Mouse (Mus musculus): Measurements from ENCODE around the gene Dapk2. TPM values are rescaled to one million over a fixed set of nuclear protein-coding genes. Genes with fewer than 3 reads are reported as not detected.

Dapk2 gene
- polyA plus RNA-seq, 1 experiment, result not detected

DNA sequence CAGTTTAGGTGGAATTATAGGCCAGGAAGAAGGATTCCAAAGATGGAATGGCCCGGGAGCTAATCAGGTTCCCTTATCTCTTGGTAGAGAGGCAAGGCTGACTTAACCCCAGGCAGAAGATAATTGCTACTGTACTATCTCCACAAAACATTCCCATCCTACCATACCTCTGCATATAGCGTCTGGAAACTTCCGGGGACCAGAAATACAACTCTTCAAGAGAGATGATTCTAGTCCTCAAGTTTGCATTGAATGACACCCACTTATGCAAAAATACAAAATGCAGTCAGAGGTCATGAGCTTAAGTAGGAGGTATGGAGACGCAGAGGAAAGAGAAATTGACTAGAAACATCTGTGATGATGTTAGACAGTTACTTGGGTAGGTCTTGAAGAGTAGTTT is 30.1 kb upstream of the Dapk2 start:
- TF ChIP-seq POLR2A (IDR thresholded peaks at IDR 0.05; ENCODE audit: insufficient read depth, low read depth, low read length), result no peak
- TF ChIP-seq CTCF (IDR thresholded peaks at IDR 0.05; ENCODE audit: insufficient read depth, low read depth, low read length), result no peak
- Histone ChIP-seq H3K4me3 (ENCODE audit: insufficient read depth, low read depth, low read length) (no peak overlapping the region), H3K27ac (ENCODE audit: insufficient read depth, low read depth, low read length) (no peak overlapping the region), H3K4me1 (ENCODE audit: control insufficient read depth, insufficient read depth, low read length) (peaks cover 2% of the 10 kb centered on the region; the same call in 1 of the 2 replicates)
- 98% methylated on average over 4 of the region's 4 CpGs for WGBS

DNA sequence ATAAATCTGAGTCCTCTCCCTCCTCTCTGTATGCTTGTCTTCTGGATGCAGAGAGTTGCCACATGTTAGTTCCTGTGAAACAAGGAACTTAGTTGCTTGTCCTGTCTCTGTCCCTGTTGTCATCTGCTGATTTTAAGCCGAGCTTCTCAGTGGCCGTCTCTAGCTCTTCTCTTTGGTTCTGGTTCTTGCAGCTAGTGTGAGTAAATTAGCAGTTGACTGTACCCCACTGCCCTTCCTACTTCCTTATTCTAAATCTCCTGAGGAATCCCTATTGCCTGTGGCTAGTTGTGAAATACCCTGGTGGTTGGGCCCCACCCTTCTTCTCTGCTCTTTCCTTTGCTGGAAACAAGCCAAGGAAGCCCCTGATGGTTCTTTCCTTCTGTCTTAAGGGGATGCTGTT is 26.6 kb upstream of the Dapk2 start:
- Histone ChIP-seq H3K4me3 (ENCODE audit: insufficient read depth, low read depth, low read length) (no peak overlapping the region), H3K27ac (ENCODE audit: insufficient read depth, low read depth, low read length) (no peak overlapping the region), H3K4me1 (ENCODE audit: control insufficient read depth, insufficient read depth, low read length) (no peaks in the 10 kb centered on the region; the same call in 1 of the 2 replicates)
- 94% methylated on average over 2 of the region's 2 CpGs for WGBS
- TF ChIP-seq CTCF (IDR thresholded peaks at IDR 0.05; ENCODE audit: insufficient read depth, low read depth, low read length) (no peak), POLR2A (IDR thresholded peaks at IDR 0.05; ENCODE audit: insufficient read depth, low read depth, low read length) (no peak)

DNA sequence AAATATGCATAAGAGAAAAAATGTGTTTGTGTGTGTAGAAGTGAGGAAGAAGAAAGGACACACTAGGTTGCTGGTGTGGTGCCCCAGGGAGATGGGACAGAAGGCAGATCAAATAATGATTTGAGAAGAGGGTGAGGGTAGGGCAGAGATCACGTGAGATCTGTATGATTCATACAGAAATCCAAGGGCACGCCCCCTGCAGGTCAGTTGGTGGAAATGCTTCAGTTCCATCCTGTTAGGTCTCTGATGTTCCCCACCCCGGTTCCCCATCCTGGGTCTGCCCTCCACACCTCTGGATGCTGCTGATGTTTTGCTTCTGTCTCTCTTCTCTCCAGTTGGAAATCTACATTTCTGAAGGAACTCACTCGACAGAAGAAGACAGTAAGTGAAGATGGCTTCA is 22.1 kb upstream of the Dapk2 start:
- 56% methylated on average over 4 of the region's 4 CpGs for WGBS
- no peak overlapping the region for H3K27ac ChIP-seq (ENCODE audit: insufficient read depth, low read depth, low read length)
- no peak for TF ChIP-seq POLR2A (IDR thresholded peaks at IDR 0.05; ENCODE audit: insufficient read depth, low read depth, low read length)
- TF ChIP-seq CTCF (IDR thresholded peaks at IDR 0.05; ENCODE audit: insufficient read depth, low read depth, low read length), result no peak
- no peak overlapping the region for H3K4me3 ChIP-seq (ENCODE audit: insufficient read depth, low read depth, low read length)
- H3K4me1 ChIP-seq (ENCODE audit: control insufficient read depth, insufficient read depth, low read length), result no peaks in the 10 kb centered on the region

DNA sequence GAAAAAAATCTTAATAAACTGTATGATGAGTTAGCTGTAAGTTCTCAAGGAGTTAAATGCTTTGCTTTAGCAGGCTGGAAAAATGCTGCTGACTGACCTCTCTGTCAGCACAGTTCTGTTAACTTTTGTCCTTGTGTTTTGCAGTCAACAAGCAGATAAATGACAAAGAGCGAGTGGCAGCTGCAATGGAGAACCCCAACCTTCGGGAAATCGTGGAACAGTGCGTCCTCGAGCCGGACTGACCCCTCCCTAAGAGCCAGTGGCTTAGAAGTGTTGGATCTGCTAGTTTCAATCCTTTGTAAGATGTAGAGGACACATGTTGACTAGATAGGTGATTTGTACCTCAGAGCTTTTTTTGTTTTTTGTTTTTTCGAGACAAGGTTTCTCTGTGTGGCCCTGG is 19.8 kb upstream of the Dapk2 start:
- WGBS, result 83% methylated on average over 7 of the region's 7 CpGs
- TF ChIP-seq CTCF (IDR thresholded peaks at IDR 0.05; ENCODE audit: insufficient read depth, low read depth, low read length), result no peak
- no peak for TF ChIP-seq POLR2A (IDR thresholded peaks at IDR 0.05; ENCODE audit: insufficient read depth, low read depth, low read length)
- Histone ChIP-seq H3K4me3 (ENCODE audit: insufficient read depth, low read depth, low read length) (no peak overlapping the region), H3K27ac (ENCODE audit: insufficient read depth, low read depth, low read length) (no peak overlapping the region), H3K4me1 (ENCODE audit: control insufficient read depth, insufficient read depth, low read length) (no peaks in the 10 kb centered on the region)

DNA sequence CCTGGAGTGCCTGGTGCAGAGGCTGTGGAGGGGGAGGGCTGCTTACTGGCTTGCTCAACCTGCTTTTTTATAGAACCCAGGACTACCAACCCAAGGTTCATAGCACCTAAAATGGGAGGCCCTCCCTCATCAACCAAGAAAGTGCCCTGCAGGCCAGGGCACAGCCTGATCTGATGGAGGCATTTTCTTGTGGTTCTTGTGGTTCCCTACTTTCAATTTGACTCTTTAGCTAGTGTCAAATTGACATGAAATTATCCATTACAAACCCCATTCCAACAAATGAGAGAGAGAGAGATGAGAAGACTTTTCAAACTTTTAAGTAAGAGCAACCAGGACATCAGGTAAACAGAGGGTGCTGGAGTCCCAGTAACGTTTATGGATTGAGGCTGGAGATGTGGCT is 15.8 kb upstream of the Dapk2 start:
- WGBS, result 78% methylated on average over 1 of the region's 1 CpGs
- Histone ChIP-seq H3K27ac (ENCODE audit: insufficient read depth, low read depth, low read length) (no peak overlapping the region), H3K4me3 (ENCODE audit: insufficient read depth, low read depth, low read length) (no peak overlapping the region), H3K4me1 (ENCODE audit: control insufficient read depth, insufficient read depth, low read length) (no peaks in the 10 kb centered on the region)
- TF ChIP-seq CTCF (IDR thresholded peaks at IDR 0.05; ENCODE audit: insufficient read depth, low read depth, low read length) (no peak), POLR2A (IDR thresholded peaks at IDR 0.05; ENCODE audit: insufficient read depth, low read depth, low read length) (no peak)

DNA sequence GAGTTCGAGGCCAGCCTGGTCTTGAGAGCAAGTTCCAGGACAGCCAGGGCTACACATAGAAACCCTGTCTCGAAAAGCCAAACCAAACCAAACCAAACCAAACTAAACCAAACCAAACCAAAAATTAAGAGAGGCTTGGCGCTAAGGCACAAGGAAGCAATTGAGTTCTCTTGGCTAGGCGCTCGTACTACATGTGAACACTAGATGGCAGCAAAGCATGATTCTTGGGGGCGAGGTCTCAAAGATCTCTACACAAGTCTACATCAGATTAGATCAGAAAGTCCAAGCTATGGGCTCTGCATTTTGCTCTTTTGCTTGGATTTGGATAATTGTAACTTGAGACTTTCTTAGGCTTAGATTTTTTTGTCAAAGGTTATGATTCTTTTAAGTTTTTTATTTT is 13.8 kb upstream of the Dapk2 start:
- no peak overlapping the region for H3K27ac ChIP-seq (ENCODE audit: insufficient read depth, low read depth, low read length)
- TF ChIP-seq POLR2A (IDR thresholded peaks at IDR 0.05; ENCODE audit: insufficient read depth, low read depth, low read length) (no peak), CTCF (IDR thresholded peaks at IDR 0.05; ENCODE audit: insufficient read depth, low read depth, low read length) (no peak)
- WGBS, result 6% methylated on average over 6 of the region's 6 CpGs
- no peaks in the 10 kb centered on the region for H3K4me1 ChIP-seq (ENCODE audit: control insufficient read depth, insufficient read depth, low read length)
- no peak overlapping the region for H3K4me3 ChIP-seq (ENCODE audit: insufficient read depth, low read depth, low read length)

DNA sequence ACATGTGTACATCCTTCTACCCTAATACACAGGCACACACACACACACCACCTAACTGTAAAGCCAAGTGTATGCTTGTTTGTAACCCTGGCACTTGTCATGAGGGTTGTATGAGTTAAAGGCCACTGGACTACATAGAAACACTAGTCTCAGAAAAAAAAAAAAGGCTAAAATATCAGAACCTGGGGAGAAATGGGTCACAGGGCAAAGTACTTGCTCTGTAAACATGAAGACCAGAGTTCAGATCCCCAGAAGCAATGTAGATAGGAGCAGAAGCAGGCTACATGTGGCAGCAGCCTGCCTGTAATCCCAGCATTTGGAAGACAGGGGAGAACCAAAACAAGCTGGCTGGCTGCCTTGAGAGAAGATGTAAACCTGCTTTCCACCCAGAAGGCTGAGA is 11.9 kb upstream of the Dapk2 start:
- no peak for TF ChIP-seq POLR2A (IDR thresholded peaks at IDR 0.05; ENCODE audit: insufficient read depth, low read depth, low read length)
- no peak for TF ChIP-seq CTCF (IDR thresholded peaks at IDR 0.05; ENCODE audit: insufficient read depth, low read depth, low read length)
- Histone ChIP-seq H3K27ac (ENCODE audit: insufficient read depth, low read depth, low read length) (no peak overlapping the region), H3K4me3 (ENCODE audit: insufficient read depth, low read depth, low read length) (no peak overlapping the region), H3K4me1 (ENCODE audit: control insufficient read depth, insufficient read depth, low read length) (no peaks in the 10 kb centered on the region)

DNA sequence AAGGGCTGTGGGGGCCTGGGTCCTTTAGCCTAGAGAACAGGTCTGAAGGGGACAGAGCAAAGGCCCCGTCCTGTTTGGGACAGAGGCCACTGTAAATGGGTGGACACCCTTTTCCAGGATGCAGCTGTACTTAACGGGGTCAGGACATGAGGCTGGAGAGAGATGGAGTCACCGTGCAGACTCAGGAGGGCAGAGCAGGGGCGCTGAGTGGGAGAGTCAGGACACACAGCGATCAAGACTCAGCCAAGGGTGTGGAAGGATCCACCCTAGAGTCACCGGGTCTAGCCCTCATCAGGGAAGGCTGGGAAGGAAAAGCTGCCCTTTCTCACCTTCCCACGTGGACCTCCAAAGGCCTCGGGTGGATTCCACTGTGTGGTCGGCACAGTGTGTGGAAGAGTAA is 6.0 kb upstream of the Dapk2 start:
- 78% methylated on average over 9 of the region's 9 CpGs for WGBS

DNA sequence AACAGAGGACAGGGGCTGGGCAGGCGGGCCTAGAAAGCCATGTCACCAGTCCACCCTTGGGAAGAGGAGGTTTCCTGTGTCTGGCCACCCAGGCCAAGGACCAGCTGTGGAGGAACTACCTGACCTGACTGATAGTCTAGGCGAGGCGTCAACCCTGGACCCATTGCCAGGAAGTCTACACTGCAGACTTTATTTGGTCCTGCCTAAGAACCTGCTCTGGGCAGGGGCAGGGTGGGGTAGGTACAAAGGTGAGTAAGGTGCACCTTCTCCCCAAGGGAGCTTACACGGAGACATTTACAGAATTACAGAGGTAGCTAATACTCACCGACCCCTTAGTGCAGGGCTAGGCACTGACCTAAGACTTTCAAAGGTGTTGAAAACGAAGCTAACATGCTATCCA is 4.4 kb upstream of the Dapk2 start:
- TF ChIP-seq POLR2A (IDR thresholded peaks at IDR 0.05; ENCODE audit: insufficient read depth, low read depth, low read length), result no peak
- no peak for TF ChIP-seq CTCF (IDR thresholded peaks at IDR 0.05; ENCODE audit: insufficient read depth, low read depth, low read length)
- 94% methylated on average over 6 of the region's 6 CpGs for WGBS
- Histone ChIP-seq H3K27ac (ENCODE audit: insufficient read depth, low read depth, low read length) (no peak overlapping the region), H3K4me3 (ENCODE audit: insufficient read depth, low read depth, low read length) (no peak overlapping the region), H3K4me1 (ENCODE audit: control insufficient read depth, insufficient read depth, low read length) (0 out of 2 replicates have a peak, but pooled peaks cover 5% of the 10 kb centered on the region)

More for the DNA sequence above, 6.0 kb upstream of the Dapk2 start:
- Histone ChIP-seq H3K4me1 (ENCODE audit: control insufficient read depth, insufficient read depth, low read length) (no peaks in the 10 kb centered on the region), H3K4me3 (ENCODE audit: insufficient read depth, low read depth, low read length) (no peak overlapping the region), H3K27ac (ENCODE audit: insufficient read depth, low read depth, low read length) (no peak overlapping the region)
- TF ChIP-seq POLR2A (IDR thresholded peaks at IDR 0.05; ENCODE audit: insufficient read depth, low read depth, low read length) (no peak), CTCF (IDR thresholded peaks at IDR 0.05; ENCODE audit: insufficient read depth, low read depth, low read length) (no peak)

DNA sequence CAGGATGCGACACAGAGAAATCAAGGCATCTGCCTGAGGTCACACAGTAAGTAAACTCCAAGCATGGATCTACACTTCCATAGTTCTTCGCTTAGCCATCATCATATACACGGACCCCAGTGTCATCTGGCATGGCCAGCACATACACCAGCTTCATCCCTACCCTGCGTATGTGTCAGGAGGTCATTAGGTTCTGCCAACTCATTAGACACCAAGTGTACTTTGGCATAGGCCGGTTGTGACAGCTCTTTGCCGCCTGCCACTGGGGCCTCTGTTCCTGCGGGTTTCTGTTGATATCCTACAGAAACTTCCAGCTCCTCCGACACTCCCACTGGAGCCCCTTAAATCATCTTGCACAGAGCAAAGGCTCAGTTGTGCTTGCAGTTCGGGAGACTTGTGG is 4.0 kb upstream of the Dapk2 start:
- 0 out of 2 replicates have a peak, but pooled peaks cover 5% of the 10 kb centered on the region for H3K4me1 ChIP-seq (ENCODE audit: control insufficient read depth, insufficient read depth, low read length)
- 92% methylated on average over 9 of the region's 9 CpGs for WGBS
- TF ChIP-seq POLR2A (IDR thresholded peaks at IDR 0.05; ENCODE audit: insufficient read depth, low read depth, low read length) (no peak), CTCF (IDR thresholded peaks at IDR 0.05; ENCODE audit: insufficient read depth, low read depth, low read length) (no peak)
- no peak overlapping the region for H3K27ac ChIP-seq (ENCODE audit: insufficient read depth, low read depth, low read length)
- H3K4me3 ChIP-seq (ENCODE audit: insufficient read depth, low read depth, low read length), result no peak overlapping the region

All from olfactory bulb, adult 2 months (tissue).